ENCODE assay signal across 18 mouse cellular contexts in the genomic region with DNA sequence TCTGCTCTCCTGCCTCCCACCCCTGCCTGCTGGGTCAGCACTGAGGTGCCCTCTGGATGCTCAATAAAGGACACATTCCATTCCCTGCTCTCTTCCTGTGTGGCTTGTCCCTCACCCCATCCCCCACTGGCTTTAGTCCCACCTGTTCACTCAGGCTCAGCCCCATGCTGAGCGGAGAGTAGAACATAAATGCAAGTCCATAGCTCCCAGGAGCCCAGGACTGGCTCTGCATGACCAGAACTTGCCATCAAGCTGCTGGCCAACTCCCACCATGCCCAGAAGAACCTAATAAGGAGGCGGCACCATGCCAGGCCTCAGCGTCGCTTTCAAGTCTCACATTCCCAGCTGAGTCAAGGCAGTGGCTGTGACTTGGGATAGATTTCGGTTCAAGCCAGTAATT. TPM values are rescaled to one million over a fixed set of nuclear protein-coding genes. Genes with fewer than 3 reads are reported as not detected.
DNase-seq lines count a peak whose midpoint lies in the region; ATAC-seq and TF ChIP-seq lines count a peak whose summit lies in the region.
"Had no signal": no experiment of that assay in that cellular context is flagged by ENCODE, and none has a peak within 500 bp of the region (broad histone marks: within the 10 kb centered on the region; RNA-seq: fewer than 3 reads in every experiment).

No protein-coding gene starts in this region.

- H3K4me1 ChIP-seq in intestine, embryonic 16.5 days (ENCODE audit: control insufficient read depth, insufficient read depth, low read length) = peaks cover 13% of the 10 kb centered on the region
- peaks cover 6% of the 10 kb centered on the region for H3K4me1 ChIP-seq in intestine, embryonic 15.5 days (replicated peaks)
- peaks cover 9% of the 10 kb centered on the region; the same call in 1 of the 2 replicates for H3K4me1 ChIP-seq in kidney, adult 2 months (ENCODE audit: control insufficient read depth, insufficient read depth, low read length)
- peaks cover 19% of the 10 kb centered on the region for H3K4me1 ChIP-seq in limb, embryonic 15.5 days
- H3K4me1 ChIP-seq in midbrain, postnatal 0 days (ENCODE audit: insufficient read depth, low read length) = no peaks in the 10 kb centered on the region

- no peak for TF ChIP-seq POLR2A in kidney, adult 2 months (IDR thresholded peaks at IDR 0.05; ENCODE audit: low read depth, low read length)

- H3K27me3 ChIP-seq in intestine, embryonic 16.5 days (replicated peaks; ENCODE audit: control insufficient read depth, insufficient read depth, low read length) = no peaks in the 10 kb centered on the region
- no peaks in the 10 kb centered on the region for H3K27me3 ChIP-seq in intestine, embryonic 15.5 days (replicated peaks)
- no peaks in the 10 kb centered on the region for H3K27me3 ChIP-seq in kidney, adult 2 months (replicated peaks; ENCODE audit: control insufficient read depth, insufficient read depth, low read length)
- no peaks in the 10 kb centered on the region for H3K27me3 ChIP-seq in limb, embryonic 15.5 days
- no peaks in the 10 kb centered on the region for H3K27me3 ChIP-seq in midbrain, postnatal 0 days (ENCODE audit: insufficient read depth, low read length)
- H3K27me3 ChIP-seq: limb, embryonic 12.5 days had no signal

- H3K4me2 ChIP-seq in intestine, embryonic 16.5 days (ENCODE audit: low read depth, low read length) = no peak overlapping the region
- H3K4me2 ChIP-seq in intestine, embryonic 15.5 days (replicated peaks) = no peak overlapping the region
- no peak overlapping the region for H3K4me2 ChIP-seq in limb, embryonic 15.5 days
- H3K4me2 ChIP-seq in midbrain, postnatal 0 days (ENCODE audit: low read depth, low read length, poor library complexity, severe bottlenecking) = no peak overlapping the region
- H3K4me2 ChIP-seq: limb, embryonic 12.5 days had no signal

- H3K9me3 ChIP-seq in intestine, embryonic 16.5 days (ENCODE audit: control insufficient read depth, low read length) = no peaks in the 10 kb centered on the region
- no peaks in the 10 kb centered on the region for H3K9me3 ChIP-seq in intestine, embryonic 15.5 days
- H3K9me3 ChIP-seq in limb, embryonic 15.5 days = no peaks in the 10 kb centered on the region
- H3K9me3 ChIP-seq in midbrain, postnatal 0 days (ENCODE audit: low read length) = no peaks in the 10 kb centered on the region
- H3K9me3 ChIP-seq: limb, embryonic 12.5 days; megakaryocyte, embryonic 14.5 days had no signal

- DNase-seq in brain, adult 2 months (ENCODE audit: low read depth, low spot score) = peak; percentile 31
- peak; percentile 57 for DNase-seq in kidney, adult 2 months
- DNase-seq in midbrain, postnatal 0 days (ENCODE audit: low spot score) = no peak
- DNase-seq in thymus, postnatal 14 days = no peak
- DNase-seq: cerebellum, adult 11-12 months; forebrain, postnatal 0 days; heart, postnatal 36 days; lung, adult 2 months had no signal

- peak overlapping the region; percentile 10; the same call in 1 of the 2 replicates for H3K9ac ChIP-seq in intestine, embryonic 16.5 days (ENCODE audit: low read depth, low read length)
- H3K9ac ChIP-seq in intestine, embryonic 15.5 days = no peak overlapping the region
- H3K9ac ChIP-seq in limb, embryonic 15.5 days = no peak overlapping the region
- H3K9ac ChIP-seq in midbrain, postnatal 0 days (replicated peaks; ENCODE audit: low read length, poor library complexity, severe bottlenecking) = no peak overlapping the region
- H3K9ac ChIP-seq: forebrain, postnatal 0 days; limb, embryonic 12.5 days had no signal

- H3K27ac ChIP-seq in intestine, embryonic 16.5 days (ENCODE audit: low read length) = no peak overlapping the region
- no peak overlapping the region for H3K27ac ChIP-seq in intestine, embryonic 15.5 days
- H3K27ac ChIP-seq in kidney, adult 2 months (ENCODE audit: insufficient read depth, low read depth, low read length) = peak overlapping the region; percentile 47; the same call in 1 of the 2 replicates
- peak overlapping the region; percentile 18 for H3K27ac ChIP-seq in limb, embryonic 15.5 days
- H3K27ac ChIP-seq in midbrain, postnatal 0 days (ENCODE audit: low read depth, low read length) = no peak overlapping the region
- H3K27ac ChIP-seq: stomach, postnatal 0 days had no signal

- H3K36me3 ChIP-seq in intestine, embryonic 16.5 days (ENCODE audit: control insufficient read depth, insufficient read depth, low read length) = no peaks in the 10 kb centered on the region; the same call in 1 of the 2 replicates
- H3K36me3 ChIP-seq in intestine, embryonic 15.5 days = no peaks in the 10 kb centered on the region
- no peaks in the 10 kb centered on the region for H3K36me3 ChIP-seq in kidney, adult 2 months (ENCODE audit: control insufficient read depth, insufficient read depth, low read length)
- no peaks in the 10 kb centered on the region for H3K36me3 ChIP-seq in limb, embryonic 15.5 days
- no peaks in the 10 kb centered on the region for H3K36me3 ChIP-seq in midbrain, postnatal 0 days (ENCODE audit: insufficient read depth, low read length)

- no peak for TF ChIP-seq CTCF in kidney, adult 2 months (conservative IDR thresholded peaks at IDR 0.05; ENCODE audit: insufficient read depth, insufficient read length, low read depth, low read length)
- no peak for TF ChIP-seq CTCF in midbrain, postnatal 0 days (IDR thresholded peaks at IDR 0.05)

- H3K4me3 ChIP-seq in intestine, embryonic 16.5 days (ENCODE audit: low read length) = no peak overlapping the region
- H3K4me3 ChIP-seq in intestine, embryonic 15.5 days (replicated peaks) = no peak overlapping the region
- no peak overlapping the region for H3K4me3 ChIP-seq in kidney, adult 2 months (ENCODE audit: insufficient read depth, low read depth, low read length)
- no peak overlapping the region for H3K4me3 ChIP-seq in limb, embryonic 15.5 days
- no peak overlapping the region for H3K4me3 ChIP-seq in midbrain, postnatal 0 days (ENCODE audit: low read depth, low read length)
- H3K4me3 ChIP-seq: limb, embryonic 12.5 days; megakaryocyte, embryonic 14.5 days; myocyte had no signal

- ATAC-seq in intestine, embryonic 16.5 days = no peak
- ATAC-seq in intestine, embryonic 15.5 days = no peak
- no peak for ATAC-seq in limb, embryonic 15.5 days (ENCODE audit: insufficient number of reproducible peaks, low FRiP score, low TSS enrichment, low read depth)
- no peak for ATAC-seq in midbrain, postnatal 0 days (ENCODE audit: low FRiP score)
- ATAC-seq: forebrain, postnatal 0 days; inflammation-experienced regulatory T-cells, adult 6 months had no signal

- WGBS in intestine, embryonic 16.5 days = 82% methylated on average over 5 of the region's 5 CpGs
- 75% methylated on average over 5 of the region's 5 CpGs for WGBS in intestine, embryonic 15.5 days
- whole genome bisulfite sequencing in kidney, adult 2 months = 48% methylated on average over 5 of the region's 5 CpGs
- WGBS in limb, embryonic 15.5 days = 41% methylated on average over 5 of the region's 5 CpGs
- 73% methylated on average over 5 of the region's 5 CpGs for WGBS in midbrain, postnatal 0 days

RNA-seq across cellular contexts. Expression of gene Capg, which starts 18.7 kb away (rescaled TPM):
- 33.1 and 35.2 TPM in 2 replicates for polyA plus RNA-seq in intestine, embryonic 16.5 days (2015; fragmentation: Nextera tagmentation; extraction: Ambion mirVana)
- 33.5 and 36.0 TPM in 2 replicates for polyA plus RNA-seq in intestine, embryonic 15.5 days (2015; fragmentation: Nextera tagmentation; extraction: Ambion mirVana)
- 64.3 and 70.9 TPM in 2 replicates for polyA plus RNA-seq in kidney, adult 2 months (2012; rRNA removed)
- polyA plus RNA-seq in limb, embryonic 15.5 days (2015; fragmentation: Nextera tagmentation; extraction: Ambion mirVana) = 123 and 127 TPM in 2 replicates
- total RNA-seq in midbrain, postnatal 0 days (2014; rRNA removed) = 6.7 and 12.2 TPM in 2 replicates
- polyA plus RNA-seq in midbrain, postnatal 0 days (2015; fragmentation: Nextera tagmentation; extraction: Ambion mirVana) = 6.3 and 8.0 TPM in 2 replicates

RNA-seq across cellular contexts. Expression of gene Elmod3, which starts 35.3 kb away (rescaled TPM):
- polyA plus RNA-seq in intestine, embryonic 16.5 days (2015; fragmentation: Nextera tagmentation; extraction: Ambion mirVana) = 15.6 and 15.8 TPM in 2 replicates
- 13.9 and 14.3 TPM in 2 replicates for polyA plus RNA-seq in intestine, embryonic 15.5 days (2015; fragmentation: Nextera tagmentation; extraction: Ambion mirVana)
- 43.0 and 43.4 TPM in 2 replicates for polyA plus RNA-seq in kidney, adult 2 months (2012; rRNA removed)
- polyA plus RNA-seq in limb, embryonic 15.5 days (2015; fragmentation: Nextera tagmentation; extraction: Ambion mirVana) = 18.2 and 18.8 TPM in 2 replicates
- 12.5 and 18.3 TPM in 2 replicates for total RNA-seq in midbrain, postnatal 0 days (2014; rRNA removed)
- 16.0 and 17.9 TPM in 2 replicates for polyA plus RNA-seq in midbrain, postnatal 0 days (2015; fragmentation: Nextera tagmentation; extraction: Ambion mirVana)

RNA-seq across cellular contexts. Expression of gene Retsat, which starts 35.4 kb away (rescaled TPM):
- polyA plus RNA-seq in intestine, embryonic 16.5 days (2015; fragmentation: Nextera tagmentation; extraction: Ambion mirVana) = 41.1 and 44.0 TPM in 2 replicates
- 29.7 and 31.6 TPM in 2 replicates for polyA plus RNA-seq in intestine, embryonic 15.5 days (2015; fragmentation: Nextera tagmentation; extraction: Ambion mirVana)
- 237 and 272 TPM in 2 replicates for polyA plus RNA-seq in kidney, adult 2 months (2012; rRNA removed)
- polyA plus RNA-seq in limb, embryonic 15.5 days (2015; fragmentation: Nextera tagmentation; extraction: Ambion mirVana) = 16.3 and 17.3 TPM in 2 replicates
- total RNA-seq in midbrain, postnatal 0 days (2014; rRNA removed) = 4.4 and 4.5 TPM in 2 replicates
- polyA plus RNA-seq in midbrain, postnatal 0 days (2015; fragmentation: Nextera tagmentation; extraction: Ambion mirVana) = 6.8 and 7.5 TPM in 2 replicates

RNA-seq across cellular contexts. Expression of gene Sh2d6, which starts 41.4 kb away (rescaled TPM):
- polyA plus RNA-seq in intestine, embryonic 16.5 days (2015; fragmentation: Nextera tagmentation; extraction: Ambion mirVana) = 0.32 and 0.42 TPM in 2 replicates
- polyA plus RNA-seq in intestine, embryonic 15.5 days (2015; fragmentation: Nextera tagmentation; extraction: Ambion mirVana) = 0.16 TPM in 1 of 2 replicates, not detected in the other
- 0.09 and 0.12 TPM in 2 replicates for polyA plus RNA-seq in kidney, adult 2 months (2012; rRNA removed)
- 0.17 and 0.36 TPM in 2 replicates for polyA plus RNA-seq in limb, embryonic 15.5 days (2015; fragmentation: Nextera tagmentation; extraction: Ambion mirVana)
- 0.28 TPM in 1 of 2 replicates, not detected in the other for total RNA-seq in midbrain, postnatal 0 days (2014; rRNA removed)
- 0.25 and 0.48 TPM in 2 replicates for polyA plus RNA-seq in midbrain, postnatal 0 days (2015; fragmentation: Nextera tagmentation; extraction: Ambion mirVana)
- total RNA-seq: heart, adult 8-10 months had no signal
- polyA plus RNA-seq: embryonic facial prominence, embryonic 11.5 days; inflammation-experienced regulatory T-cells, adult 6 months had no signal

RNA-seq across cellular contexts. Expression of gene Tgoln1, which starts 53.9 kb away (rescaled TPM):
- polyA plus RNA-seq in intestine, embryonic 16.5 days (2015; fragmentation: Nextera tagmentation; extraction: Ambion mirVana) = 48.8 and 57.5 TPM in 2 replicates
- 42.2 and 43.3 TPM in 2 replicates for polyA plus RNA-seq in intestine, embryonic 15.5 days (2015; fragmentation: Nextera tagmentation; extraction: Ambion mirVana)
- 101 and 118 TPM in 2 replicates for polyA plus RNA-seq in kidney, adult 2 months (2012; rRNA removed)
- polyA plus RNA-seq in limb, embryonic 15.5 days (2015; fragmentation: Nextera tagmentation; extraction: Ambion mirVana) = 25.6 and 25.8 TPM in 2 replicates
- 34.2 and 36.2 TPM in 2 replicates for total RNA-seq in midbrain, postnatal 0 days (2014; rRNA removed)
- polyA plus RNA-seq in midbrain, postnatal 0 days (2015; fragmentation: Nextera tagmentation; extraction: Ambion mirVana) = 37.7 and 39.2 TPM in 2 replicates

Comparison
In these comparisons a context has a peak if more than half of its experiments do, and no peak if none do; other contexts are left out.
1. H3K27ac ChIP-seq: peak in kidney, adult 2 months (single experiment) and limb, embryonic 15.5 days (single experiment); none in intestine, embryonic 16.5 days (single experiment), intestine, embryonic 15.5 days (single experiment) and midbrain, postnatal 0 days (single experiment).
2. DNase-seq: peak in brain, adult 2 months (single experiment) and kidney, adult 2 months (single experiment); none in midbrain, postnatal 0 days (single experiment) and thymus, postnatal 14 days (single experiment).